Mouse (Mus musculus) liver (tissue): ENCODE results near the gene Zscan5b.
A peak's percentile ranks its signal among the peaks of the same experiment; 100 is the strongest.
"Not testable (repeated sequence)": the region's sequence is repeated elsewhere in the genome, so short reads cannot be mapped to it uniquely, and the experiment has no call there.

Source experiments
- DNase-seq: peaks from one replicate; pipeline ENCODE4 v3.0.0-alpha.2; 2020; ENCODE audit warnings: mixed read lengths

Zscan5b gene

DNA sequence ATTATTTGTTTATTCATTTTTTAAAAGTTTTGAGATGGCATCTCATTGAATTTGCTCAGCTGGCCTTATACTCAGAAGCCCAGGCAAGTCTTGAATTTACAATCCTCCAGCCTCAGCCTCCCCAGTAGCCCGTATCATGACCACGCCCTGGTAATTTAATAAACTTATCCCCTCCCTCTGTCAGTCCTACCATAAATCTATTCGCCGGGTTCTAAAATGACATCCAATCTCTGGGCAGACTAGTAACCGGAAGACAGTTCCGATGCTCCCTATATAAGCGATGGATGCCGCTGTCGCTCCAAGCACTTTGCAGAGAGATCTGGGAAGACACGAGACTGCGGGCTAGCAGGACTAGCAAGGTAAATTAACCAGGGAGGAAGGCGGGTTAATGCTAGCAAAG, at the start of gene Zscan5b:
TSS of gene Zscan5b (plus strand) at position 301 of the 400 bp plus-strand sequence.
- DNase-seq, result no peak

DNA sequence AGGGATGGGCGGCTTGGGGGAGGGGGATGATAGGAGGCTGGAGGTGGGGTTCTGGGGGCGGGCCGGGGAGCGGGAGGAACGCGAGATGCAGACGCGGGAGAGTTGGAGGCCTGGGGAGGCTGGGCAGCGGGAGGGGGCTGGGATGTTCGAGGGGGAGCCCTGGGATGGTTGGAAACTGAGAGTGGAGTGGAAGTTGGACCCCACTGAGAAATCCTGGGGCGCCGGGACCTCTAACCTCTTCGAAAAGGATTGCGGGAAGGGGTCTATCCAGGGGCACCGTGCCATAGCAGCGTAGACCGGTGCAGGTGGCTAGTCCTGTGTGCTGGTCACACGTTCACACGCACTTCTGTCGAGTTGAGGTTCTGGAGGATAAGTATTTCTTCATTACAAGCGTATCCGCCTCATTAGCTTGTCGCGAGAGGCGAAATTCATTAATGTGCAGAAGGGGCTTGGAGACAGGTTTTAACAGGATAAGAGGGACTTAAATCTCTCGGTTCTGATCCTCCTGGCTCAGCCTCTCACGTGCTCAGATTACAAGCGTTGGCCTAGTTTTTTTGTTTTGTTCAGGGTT, 49.3 kb upstream of the Zscan5b start:
- DNase-seq, result no peak

DNA sequence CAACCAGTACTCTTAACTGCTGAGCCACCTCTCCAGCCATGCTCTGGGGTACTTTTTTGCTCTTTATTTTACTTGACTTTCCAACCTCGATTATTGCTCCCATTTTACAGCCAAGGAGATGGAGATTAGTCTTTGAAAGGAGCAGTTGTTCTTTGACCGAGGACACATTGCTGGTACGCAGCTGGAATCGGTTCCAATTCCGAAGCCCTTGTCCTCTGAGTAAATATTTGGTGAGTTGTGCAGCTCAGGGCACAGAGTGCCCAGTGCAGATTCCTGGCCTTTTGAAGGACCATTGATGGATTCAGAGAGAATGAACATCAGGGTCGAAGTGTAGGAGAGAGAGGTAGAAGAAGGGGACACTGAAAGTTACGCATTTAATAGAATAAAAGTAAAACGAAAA, 48.2 kb upstream of the Zscan5b start:
- DNase-seq, result no peak

DNA sequence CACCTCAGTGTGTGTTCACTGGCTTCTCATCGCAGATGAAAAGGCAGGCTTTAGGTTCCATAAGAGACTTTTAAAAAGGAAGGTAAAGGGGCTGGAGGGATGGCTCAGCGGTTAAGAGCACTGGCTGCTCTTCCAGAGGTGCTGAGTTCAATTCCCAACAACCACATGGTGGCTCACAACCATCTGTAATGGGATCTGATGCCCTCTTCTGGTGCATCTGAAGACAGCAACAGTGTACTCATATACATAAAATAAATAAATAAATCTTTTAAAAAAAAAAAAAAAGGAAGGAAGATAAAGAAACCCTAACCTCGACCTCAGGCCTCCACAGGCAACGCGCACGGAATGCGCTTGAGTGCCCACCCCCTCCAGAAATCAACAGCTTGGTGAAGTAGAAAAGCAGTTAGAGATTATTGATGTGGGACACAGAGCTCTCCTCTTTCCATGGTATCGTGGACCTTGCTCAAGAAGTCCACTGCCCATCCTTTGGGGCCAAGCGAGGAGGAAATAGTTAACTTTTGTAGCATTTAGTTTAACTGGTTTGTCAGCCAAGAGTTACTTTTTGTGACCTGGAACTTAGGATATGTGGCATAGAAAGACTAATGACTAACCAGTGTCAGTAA, 47.6 kb upstream of the Zscan5b start:
- not testable (repeated sequence) for DNase-seq

DNA sequence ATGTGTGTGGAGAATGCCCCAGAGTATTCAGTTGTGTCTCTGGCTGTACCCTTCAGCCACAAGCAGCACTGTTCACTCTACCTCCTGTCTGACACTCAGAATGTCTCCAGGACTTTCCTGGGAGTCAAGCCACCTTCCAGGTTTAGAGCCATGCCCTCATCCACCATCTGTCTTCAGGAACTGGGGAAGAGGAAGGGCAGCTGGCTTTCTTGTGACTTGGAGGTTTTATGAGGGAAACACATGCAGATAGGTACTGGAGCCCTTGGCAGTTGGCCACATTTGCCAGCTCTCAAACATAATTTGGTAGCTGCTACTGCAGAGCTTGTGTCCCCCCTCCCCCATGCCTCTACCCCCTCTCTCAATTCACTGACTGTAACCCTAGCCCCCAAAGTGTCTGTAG, 43.1 kb upstream of the Zscan5b start:
- DNase-seq, result no peak

DNA sequence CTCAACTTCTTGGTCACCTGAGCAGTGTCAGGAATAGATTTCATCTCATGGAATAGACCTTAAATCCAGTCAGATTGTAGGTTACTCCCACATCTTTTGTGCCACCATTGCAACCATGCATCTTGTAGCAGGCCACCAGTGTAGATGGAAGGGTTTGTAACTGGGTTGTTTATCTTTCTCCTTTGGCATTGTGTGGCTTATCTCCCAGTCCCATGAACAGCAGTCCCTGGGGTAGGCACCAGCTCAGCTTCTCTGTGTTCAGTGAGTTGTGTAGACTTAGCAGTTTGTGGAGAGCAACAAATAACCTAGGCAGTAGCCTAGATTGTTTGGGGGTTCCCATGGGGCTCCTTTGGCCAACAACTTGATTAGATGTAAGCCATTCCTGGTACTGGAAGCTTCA, 39.2 kb upstream of the Zscan5b start:
- DNase-seq, result no peak

DNA sequence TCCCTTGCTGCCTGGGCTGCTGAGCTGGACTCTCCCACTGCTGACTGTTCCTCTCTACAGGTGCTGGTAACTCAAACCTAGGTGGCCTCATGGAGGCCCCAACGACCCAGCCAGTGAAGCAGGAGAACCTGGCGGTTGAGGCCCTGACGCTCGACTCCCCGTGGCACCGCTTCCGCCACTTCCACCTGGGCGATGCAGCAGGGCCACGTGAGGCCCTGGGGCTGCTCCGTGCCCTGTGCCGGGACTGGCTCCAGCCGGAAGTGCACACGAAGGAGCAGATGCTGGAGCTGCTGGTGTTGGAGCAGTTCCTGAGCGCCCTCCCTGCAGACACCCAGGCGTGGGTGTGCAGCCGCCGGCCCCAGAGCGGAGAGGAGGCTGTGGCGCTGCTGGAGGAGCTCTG, 38.3 kb upstream of the Zscan5b start:
- no peak for DNase-seq

DNA sequence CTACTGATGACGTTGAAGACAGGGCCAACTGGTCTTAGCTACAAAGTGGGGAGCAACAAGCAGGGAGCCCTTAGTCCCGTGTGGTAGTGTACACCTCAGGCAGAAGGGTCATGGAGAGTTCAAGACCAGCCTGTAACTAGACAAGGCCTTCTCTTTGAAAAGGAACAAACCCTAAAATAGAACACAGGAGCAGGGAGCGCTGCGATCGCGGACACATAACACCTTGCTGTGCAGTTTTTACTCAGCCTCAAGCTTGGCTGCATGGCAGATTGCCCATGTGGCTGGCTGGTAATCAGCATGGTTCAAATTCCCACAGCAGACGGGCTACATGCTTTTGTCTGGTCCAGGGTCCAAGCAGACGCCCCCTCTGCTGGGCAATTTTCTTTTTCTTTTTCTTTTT, 37.6 kb upstream of the Zscan5b start:
- DNase-seq, result no peak

DNA sequence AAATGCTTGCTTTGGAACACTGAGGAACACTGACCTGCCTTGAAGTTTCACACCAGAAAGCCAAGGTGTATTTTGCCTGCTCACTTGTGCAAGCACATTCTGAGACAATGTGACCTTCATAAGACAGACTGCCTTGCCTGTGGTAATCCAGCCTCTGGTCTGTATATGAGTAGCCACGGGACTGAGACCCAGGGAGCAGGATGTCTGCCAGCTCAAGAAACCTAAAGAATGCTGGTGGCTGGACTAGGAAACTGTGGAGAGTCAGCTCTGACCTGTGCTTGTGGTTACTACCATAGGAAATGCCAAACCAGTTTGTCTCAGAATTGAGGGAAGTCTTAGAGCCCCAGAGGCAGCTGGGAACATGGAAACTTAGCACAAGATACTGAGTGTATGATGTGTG, 36.7 kb upstream of the Zscan5b start:
- no peak for DNase-seq

DNA sequence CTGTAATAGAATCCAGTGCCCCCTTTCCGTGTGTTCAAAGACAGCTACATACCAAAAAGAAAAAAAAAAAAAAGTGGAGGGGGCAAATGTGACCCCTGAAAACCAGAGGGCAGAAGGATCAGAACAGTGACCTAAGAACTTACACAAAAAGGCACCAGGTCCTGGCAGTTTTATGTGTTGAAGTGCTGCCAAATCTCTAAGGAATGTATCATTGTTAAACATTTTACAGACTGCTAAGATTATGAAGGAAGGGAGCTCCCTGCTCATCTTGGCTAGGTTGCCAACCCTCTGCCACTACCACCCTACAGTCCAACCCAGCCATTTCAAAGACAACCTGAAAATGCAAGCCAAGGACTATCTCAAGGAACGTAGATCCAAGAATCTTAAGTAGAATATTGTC, 35.9 kb upstream of the Zscan5b start:
- no peak for DNase-seq

DNA sequence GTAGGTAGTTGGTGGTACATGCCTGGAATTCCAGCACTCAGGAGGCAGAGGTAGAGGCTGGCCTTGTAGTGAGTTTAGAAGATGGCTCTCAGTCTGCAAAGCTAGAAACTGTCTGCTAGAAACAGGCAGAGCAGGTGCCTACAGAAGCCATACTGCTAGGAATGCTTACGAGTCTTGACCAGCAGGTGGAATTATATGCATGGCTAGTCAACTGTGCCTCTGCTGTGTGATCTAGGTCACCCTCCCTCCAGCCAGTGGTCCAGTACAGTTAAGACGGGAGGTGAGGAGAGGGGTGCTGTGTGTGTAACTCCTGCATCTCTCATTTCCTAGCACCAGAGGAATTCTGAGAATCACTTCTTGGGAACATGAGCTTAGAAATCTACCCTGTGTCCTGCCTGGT, 35.3 kb upstream of the Zscan5b start:
- no peak for DNase-seq

DNA sequence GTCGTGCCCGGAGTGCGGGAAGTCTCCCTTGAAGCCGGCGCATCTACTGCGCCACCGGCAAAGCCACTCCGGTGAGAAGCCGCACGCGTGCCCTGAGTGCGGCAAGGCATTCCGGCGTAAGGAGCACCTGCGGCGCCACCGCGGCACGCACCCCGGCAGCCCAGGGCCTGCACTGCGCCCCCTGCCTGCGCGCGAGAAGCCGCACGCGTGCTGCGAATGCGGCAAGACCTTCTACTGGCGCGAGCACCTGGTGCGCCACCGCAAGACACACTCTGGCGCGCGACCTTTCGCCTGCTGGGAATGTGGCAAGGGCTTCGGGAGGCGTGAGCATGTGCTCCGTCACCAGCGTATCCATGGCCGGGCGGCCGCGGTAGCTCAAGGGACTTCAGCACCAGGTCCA, 32.5 kb upstream of the Zscan5b start:
- DNase-seq, result peak; percentile 9

DNA sequence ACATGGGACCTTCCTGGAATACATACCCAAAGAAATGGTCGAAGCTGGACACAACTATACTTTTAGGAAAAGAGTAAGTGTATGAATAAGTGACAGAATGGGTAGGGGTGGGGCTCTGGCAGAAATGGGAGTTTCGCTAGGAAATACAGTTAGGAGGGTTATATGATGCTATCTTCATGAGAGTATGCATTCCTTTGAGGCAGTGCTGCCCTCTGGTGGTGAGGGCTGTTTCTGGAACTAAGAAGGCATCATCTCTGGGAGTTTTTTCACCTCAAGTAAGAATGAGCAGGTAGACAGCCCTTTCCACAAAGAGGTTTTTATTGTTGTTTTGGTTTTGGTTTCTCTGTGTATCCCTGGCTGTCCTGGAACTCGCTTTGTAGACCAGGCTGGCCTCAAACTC, 30.7 kb upstream of the Zscan5b start:
- peak; percentile 78 for DNase-seq

DNA sequence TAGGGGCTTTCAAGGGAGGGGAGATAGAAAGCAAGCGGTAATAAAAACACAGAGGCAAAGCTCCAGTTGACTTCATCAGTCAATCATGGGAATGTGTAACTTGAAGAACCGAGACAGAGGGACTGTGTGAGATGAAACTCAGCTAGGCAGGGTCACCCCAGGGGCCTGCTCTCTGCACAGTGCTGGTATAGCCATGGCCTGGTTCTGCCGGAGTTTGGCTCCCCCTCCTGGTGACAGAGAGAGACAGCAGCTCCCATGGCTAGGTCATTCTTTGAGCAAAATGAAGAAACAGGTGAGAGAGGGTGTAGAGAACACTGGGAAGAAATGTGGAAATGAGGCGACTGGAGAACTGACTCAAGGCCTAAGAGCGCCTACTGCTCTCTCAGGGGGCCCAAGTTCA, 27.9 kb upstream of the Zscan5b start:
- peak; percentile 59 for DNase-seq

DNA sequence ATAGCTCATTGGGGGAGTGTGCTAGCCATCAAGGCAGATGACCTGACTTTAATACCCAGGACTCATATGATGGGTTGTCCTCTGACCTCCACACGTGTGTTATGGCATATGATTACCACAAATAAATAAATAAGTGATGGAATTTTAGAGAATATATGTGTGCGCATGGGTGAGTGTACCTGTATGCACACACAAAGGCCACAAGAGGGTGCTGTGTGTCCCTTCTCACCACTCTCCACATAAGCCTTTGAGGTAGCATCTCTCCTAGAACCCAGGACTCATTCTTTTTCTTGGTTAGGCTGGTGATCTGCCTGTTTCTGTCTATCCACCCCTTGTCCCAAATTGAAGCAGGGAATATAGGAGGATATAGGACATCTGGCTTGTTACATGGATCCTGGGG, 26.3 kb upstream of the Zscan5b start:
- no peak for DNase-seq

DNA sequence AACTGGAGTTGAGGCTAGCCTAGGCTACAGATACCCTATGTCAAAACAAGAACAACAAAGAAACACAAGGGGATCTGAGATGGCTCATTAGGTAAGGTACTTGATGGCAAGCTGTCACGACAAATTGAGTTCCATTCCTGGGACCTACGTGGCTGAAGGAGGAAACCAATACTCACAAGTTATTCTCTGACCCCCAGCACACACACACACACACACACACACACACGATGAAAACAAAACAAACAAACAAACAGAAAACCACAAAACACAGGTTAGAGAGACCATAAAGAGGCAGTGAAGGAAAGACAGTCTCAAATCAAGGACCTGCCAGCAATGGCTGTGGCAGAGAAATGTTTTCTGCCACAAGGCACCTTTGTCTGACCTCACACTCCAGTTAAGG, 25.3 kb upstream of the Zscan5b start, which contains the start of gene Galp:
TSS of gene Galp (plus strand) at position 301 of the 400 bp plus-strand sequence.
- DNase-seq, result no peak

DNA sequence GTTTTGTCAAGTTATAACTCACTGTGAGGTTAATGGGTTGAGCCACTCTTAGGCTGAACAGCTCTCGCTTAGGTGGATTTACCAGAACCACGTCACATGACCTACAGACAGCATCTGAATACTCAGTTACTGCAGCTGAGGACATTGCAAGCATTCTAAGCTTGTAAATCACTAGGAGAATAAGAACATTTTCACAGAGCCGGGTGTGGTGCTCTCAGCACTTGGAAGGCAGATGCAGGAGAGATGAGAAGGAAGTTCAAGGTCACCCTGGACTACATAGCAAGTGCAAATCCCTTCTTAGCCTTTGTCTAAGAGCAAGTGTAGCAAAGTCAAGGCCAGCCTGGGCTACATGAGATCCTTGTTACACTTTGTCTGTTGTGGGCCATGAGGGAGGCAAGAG, 17.9 kb upstream of the Zscan5b start:
- no peak for DNase-seq

DNA sequence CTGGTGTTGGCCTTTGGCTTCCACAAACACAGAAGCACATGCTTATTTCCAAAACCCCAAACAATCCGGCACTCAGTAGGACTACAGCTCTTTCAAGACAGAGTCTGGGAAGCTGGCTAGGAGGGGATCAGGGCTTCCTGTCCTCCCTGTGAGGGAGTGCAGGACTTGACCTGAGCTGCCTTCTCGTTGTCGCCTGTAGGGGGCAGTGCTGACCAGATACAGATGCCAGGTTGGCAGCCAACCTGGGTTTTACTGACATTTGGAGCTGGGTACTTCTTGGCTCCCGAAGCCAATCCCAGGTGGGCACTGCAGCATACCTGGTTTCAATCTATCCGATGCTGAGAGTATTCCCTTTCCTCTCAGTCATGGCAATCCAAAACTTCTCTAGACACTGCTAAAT, 8.9 kb upstream of the Zscan5b start:
- peak; percentile 40 for DNase-seq

DNA sequence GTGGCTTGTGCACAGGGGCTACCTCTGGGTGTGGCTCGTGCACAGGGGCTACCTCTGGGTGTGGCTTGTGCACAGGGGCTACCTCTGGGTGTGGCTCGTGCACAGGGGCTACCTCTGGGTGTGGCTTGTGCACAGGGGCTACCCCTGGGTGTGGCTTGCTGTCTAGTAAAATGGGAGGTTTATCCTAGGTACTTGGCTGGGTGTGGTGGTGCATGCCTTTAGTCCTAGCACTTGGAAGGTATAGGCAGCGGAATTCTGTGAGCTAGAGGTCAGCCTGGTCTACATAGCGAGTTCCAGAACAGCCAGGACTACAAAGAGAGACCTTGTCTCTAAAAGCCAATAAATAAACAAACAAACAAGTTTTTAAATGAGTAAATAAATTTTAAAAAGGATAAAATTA, 7.4 kb upstream of the Zscan5b start:
- not testable (repeated sequence) for DNase-seq

DNA sequence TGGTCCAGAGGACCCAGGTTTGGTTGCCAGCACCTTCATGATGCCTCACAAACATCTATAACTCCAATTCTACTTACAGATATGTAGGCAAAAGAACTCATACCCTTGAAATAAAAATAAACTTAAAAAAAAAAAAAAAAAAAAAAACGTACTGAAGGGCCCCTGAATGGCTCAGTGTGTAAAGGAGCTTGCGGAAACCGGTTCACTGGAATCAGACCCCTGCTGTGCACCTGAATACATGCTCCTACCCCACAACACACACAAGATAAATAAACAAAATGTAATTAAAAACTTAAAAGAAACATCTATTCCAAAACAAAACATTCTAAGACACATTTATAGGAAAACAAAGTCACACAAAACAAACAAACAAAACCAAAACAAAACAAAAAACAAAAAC, 1.9 kb upstream of the Zscan5b start:
- no peak for DNase-seq

DNA sequence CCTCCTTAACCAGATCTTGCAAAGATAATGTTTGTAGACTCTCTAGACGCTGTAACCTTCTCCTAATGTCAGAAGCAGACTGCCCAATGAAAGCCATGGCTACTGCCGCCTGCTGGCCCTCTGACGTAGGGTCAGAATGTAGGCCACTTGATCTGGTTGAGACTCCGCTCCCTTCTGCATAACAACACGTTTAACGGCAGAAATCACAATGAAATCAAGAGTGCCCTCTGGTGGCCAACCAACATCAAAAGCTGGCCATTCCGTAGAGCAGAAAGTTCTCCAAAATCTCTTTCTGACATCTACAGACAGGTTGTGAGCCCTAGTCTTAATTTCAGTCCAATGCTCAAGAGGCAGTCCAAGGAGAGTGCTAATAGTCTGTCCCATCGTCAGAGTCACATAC, 6.4 kb downstream of the Zscan5b start:
- not testable (repeated sequence) for DNase-seq

DNA sequence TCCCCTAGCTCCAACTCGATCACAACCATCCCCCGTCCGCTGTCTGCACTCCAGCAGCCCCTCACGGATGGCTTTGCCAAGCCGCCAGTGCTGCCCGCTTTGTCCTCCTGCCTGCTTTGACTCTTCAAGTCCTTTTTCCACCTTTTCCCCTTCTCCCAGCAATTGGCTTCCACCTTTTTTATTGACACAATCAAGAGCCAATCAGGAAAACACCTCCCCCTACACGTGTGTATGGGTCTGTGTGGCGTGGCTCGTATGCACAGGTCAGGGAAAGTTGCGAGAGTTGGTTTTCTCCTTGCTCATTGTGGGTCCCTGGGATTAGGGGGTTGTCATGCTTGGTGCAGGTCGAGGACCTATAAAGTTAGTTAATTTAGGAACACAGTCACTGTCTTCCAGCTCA, 17.7 kb downstream of the Zscan5b start:
- DNase-seq, result no peak

DNA sequence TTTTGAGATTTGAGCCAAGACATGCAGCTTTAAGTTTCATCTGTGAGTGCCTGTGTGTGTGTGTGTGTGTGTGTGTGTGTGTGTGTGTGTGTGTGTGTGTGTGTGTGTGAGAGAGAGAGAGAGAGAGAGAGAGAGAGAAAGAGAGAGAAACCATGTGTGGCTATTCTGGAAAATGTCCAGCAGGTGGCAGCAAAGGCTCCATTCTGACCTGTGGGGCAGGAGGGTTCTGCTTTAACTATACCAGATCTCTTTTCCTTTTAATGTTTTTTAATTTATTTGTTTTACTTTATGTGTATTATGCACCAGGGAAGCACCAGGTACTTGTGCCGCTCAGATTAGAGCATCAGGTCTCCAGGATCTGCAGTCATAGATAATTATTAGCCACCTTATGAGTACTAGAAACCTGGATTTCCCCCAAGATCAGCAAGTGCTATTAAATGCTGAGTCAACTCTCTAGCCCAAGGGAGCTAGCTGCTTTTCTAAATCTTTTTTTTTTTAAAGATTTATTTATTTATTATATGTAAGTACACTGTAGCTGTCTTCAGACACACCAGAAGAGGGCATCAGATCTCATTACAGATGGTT, 18.9 kb downstream of the Zscan5b start:
- DNase-seq, result peak; percentile 35

DNA sequence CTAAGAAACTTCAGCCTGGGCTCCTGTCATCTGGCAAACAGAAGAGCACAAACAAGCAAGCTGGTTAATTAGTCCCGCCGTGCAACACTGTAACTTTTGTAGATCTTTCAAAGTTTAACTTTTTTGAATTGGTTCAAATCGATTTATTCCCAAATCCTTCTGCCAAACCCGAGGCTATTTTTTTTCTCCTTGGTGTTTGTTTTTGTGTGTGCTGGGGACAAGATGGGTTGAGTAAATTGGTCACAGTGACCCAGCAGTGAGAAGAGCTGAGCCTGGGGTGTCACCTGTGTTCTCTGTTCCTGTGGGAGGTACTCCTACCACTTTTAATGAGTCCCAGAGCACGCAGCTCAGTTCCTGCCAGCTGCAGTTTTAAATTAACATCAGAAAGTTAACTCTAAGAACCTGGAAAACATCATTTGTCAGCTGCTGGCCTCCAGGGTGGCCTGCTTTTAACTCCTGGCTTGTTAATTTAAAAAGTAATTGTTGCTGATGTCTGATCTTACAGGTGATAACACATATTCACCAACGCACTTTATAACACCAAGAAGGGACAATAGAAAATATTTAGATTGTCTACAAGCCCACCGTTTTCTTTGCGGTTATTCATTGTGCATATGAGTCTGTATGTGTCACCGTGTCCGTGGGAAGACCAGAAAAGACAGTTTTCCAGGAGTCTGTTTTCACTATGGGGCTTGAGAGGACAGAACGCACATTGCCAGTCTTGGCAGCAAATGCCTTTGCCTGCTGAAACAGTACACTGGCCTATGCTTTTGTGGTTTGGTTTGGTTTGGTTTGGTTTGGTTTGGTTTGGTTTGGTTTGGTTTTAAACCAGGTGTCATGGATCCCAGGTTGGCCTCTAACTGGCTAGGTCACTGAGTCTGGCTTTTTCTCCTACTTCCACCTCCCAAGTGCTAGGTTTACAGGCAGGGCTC, 22.5 kb downstream of the Zscan5b start:
- no peak for DNase-seq
